ENCODE assay signal across 8 mouse cellular contexts in the genomic region with DNA sequence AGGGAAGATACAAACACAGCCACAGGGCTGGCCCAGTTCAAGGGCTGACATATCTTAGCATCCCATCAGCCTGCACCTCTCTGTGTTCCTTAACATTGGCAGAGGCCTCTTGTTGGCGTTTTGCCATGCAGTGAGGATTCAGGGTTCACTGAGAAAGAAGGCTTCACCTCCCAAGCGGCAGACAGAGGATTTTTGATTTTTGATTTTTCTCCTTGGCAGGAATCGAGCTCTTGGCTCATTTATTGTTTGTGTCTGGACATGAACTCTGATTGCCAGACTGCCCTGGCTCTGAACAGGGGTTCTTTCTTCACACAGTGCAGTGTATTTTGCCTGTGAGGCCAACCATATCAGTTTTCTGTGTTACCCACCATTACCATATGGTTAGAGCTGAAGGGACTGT.
DNase-seq lines count a peak whose midpoint lies in the region; ATAC-seq lines count a peak whose summit lies in the region.

No protein-coding gene starts in this region.

- no peak overlapping the region for H3K9ac ChIP-seq in kidney, embryonic 14.5 days (ENCODE audit: low read depth, low read length)

- WGBS in kidney, embryonic 14.5 days: 67% methylated on average over 3 of the region's 3 CpGs

- H3K27ac ChIP-seq in kidney, embryonic 14.5 days (ENCODE audit: low read depth, low read length): no peak overlapping the region

- H3K27me3 ChIP-seq in kidney, embryonic 14.5 days (ENCODE audit: control insufficient read depth, insufficient read depth, low read length): no peaks in the 10 kb centered on the region

- ATAC-seq in kidney, embryonic 14.5 days (ENCODE audit: low FRiP score, low TSS enrichment): no peak

- H3K4me3 ChIP-seq in kidney, embryonic 14.5 days (ENCODE audit: low read length): no peak overlapping the region

- no peaks in the 10 kb centered on the region for H3K4me1 ChIP-seq in kidney, embryonic 14.5 days (ENCODE audit: control insufficient read depth, insufficient read depth, low read length)

- no peaks in the 10 kb centered on the region for H3K36me3 ChIP-seq in kidney, embryonic 14.5 days (ENCODE audit: control insufficient read depth, insufficient read depth, low read length)

- DNase-seq in kidney, postnatal 10 days: peak; percentile 28
- DNase-seq in NIH3T3 (ENCODE audit: low read depth): peak; percentile 72
- DNase-seq in adrenal gland, postnatal 25 days: peak; percentile 33
- DNase-seq in gastrocnemius, adult 8-10 months (ENCODE audit: low spot score in 2 of 2): peak; percentile 8 to 35
- DNase-seq in skeletal muscle tissue, adult 2 months (ENCODE audit: low read depth, low spot score): peak; percentile 44
- no peak for DNase-seq in right cerebral cortex, adult 18-20 months
- no peak for DNase-seq in T-cell, adult 2 months (ENCODE audit: low spot score)

- H3K4me2 ChIP-seq in kidney, embryonic 14.5 days (replicated peaks; ENCODE audit: low read depth, low read length): no peak overlapping the region

- H3K9me3 ChIP-seq in kidney, embryonic 14.5 days (ENCODE audit: control insufficient read depth, low read length): no peaks in the 10 kb centered on the region

Comparison
In these comparisons a context has a peak if more than half of its experiments do, and no peak if none do; other contexts are left out.
1. DNase-seq: peak in kidney, postnatal 10 days (single experiment), NIH3T3 (single experiment), adrenal gland, postnatal 25 days (single experiment), gastrocnemius, adult 8-10 months (2 of 2) and skeletal muscle tissue, adult 2 months (single experiment); none in right cerebral cortex, adult 18-20 months (single experiment) and T-cell, adult 2 months (single experiment).